Mouse (Mus musculus): ENCODE results near the gene Gm21992. TPM values are rescaled to one million over a fixed set of nuclear protein-coding genes. Genes with fewer than 3 reads are reported as not detected.
"Not testable (repeated sequence)": the region's sequence is repeated elsewhere in the genome, so short reads cannot be mapped to it uniquely, and the experiment has no call there.

Gene Gm21992
- polyA plus RNA-seq, 1 experiment from 2014 or later, result 33.8 TPM

GRCm38 (mm10) chr19:4762876-4763275 is 48.5 kb downstream of the Gm21992 start:
- no peak overlapping the region for H3K27ac ChIP-seq
- H3K4me3 ChIP-seq, result no peak overlapping the region
- H3K36me3 ChIP-seq, result peaks cover 95% of the 10 kb centered on the region
- no peak for DNase-seq (ENCODE audit: low spot score)
- 76% methylated on average over 1 of the region's 1 CpGs for WGBS
- H3K4me1 ChIP-seq, result peaks cover 10% of the 10 kb centered on the region
- no peaks in the 10 kb centered on the region for H3K9me3 ChIP-seq (replicated peaks)
- no peaks in the 10 kb centered on the region for H3K27me3 ChIP-seq (ENCODE audit: low read depth, poor library complexity, severe bottlenecking)

GRCm38 (mm10) chr19:4760544-4760943 is 50.9 kb downstream of the Gm21992 start:
- not testable (repeated sequence) for DNase-seq (ENCODE audit: low spot score); H3K9me3 ChIP-seq (replicated peaks); H3K27me3 ChIP-seq (ENCODE audit: low read depth, poor library complexity, severe bottlenecking); H3K4me3 ChIP-seq; H3K27ac ChIP-seq
- peaks cover 15% of the 10 kb centered on the region for H3K4me1 ChIP-seq
- peaks cover 77% of the 10 kb centered on the region for H3K36me3 ChIP-seq
- WGBS, result 91% methylated on average over 8 of the region's 8 CpGs

GRCm38 (mm10) chr19:4756921-4757320 is 54.5 kb downstream of the Gm21992 start:
- no peak for DNase-seq (ENCODE audit: low spot score)
- Histone ChIP-seq H3K4me1 (peaks cover 15% of the 10 kb centered on the region), H3K9me3 (replicated peaks) (no peaks in the 10 kb centered on the region), H3K27ac (peak overlapping the region; percentile 99), H3K4me3 (peak overlapping the region; percentile 85), H3K36me3 (peaks cover 44% of the 10 kb centered on the region), H3K27me3 (ENCODE audit: low read depth, poor library complexity, severe bottlenecking) (no peaks in the 10 kb centered on the region)
- 8% methylated on average over 9 of the region's 9 CpGs for WGBS

- peak within 1 kb of the TSS; percentile 85 for H3K4me3 ChIP-seq
- peak within 1 kb of the TSS; percentile 99 for H3K27ac ChIP-seq
- no peaks in the 10 kb centered on the region for H3K9me3 ChIP-seq (replicated peaks)
- DNase-seq (ENCODE audit: low spot score), result peak; percentile 98
- peaks cover 15% of the 10 kb centered on the region for H3K4me1 ChIP-seq
- H3K36me3 ChIP-seq, result peaks cover 44% of the 10 kb centered on the region
- H3K27me3 ChIP-seq (ENCODE audit: low read depth, poor library complexity, severe bottlenecking), result no peaks in the 10 kb centered on the region
- WGBS, result under 1% methylated on average over 65 of the region's 65 CpGs
Measured at GRCm38 (mm10) chr19:4756193-4756911, 55.1 kb downstream of the Gm21992 start, which contains the start of gene Rbm4b. Rbm4b (plus strand) TSS chr19:4756497.

- H3K9me3 ChIP-seq (replicated peaks), result no peaks in the 10 kb centered on the region
- peak overlapping the region; percentile 85 for H3K4me3 ChIP-seq
- H3K27me3 ChIP-seq (ENCODE audit: low read depth, poor library complexity, severe bottlenecking), result no peaks in the 10 kb centered on the region
- H3K36me3 ChIP-seq, result peaks cover 41% of the 10 kb centered on the region
- under 1% methylated on average over 10 of the region's 10 CpGs for WGBS
- DNase-seq (ENCODE audit: low spot score), result peak; percentile 89
- peaks cover 15% of the 10 kb centered on the region for H3K4me1 ChIP-seq
- H3K27ac ChIP-seq, result peak overlapping the region; percentile 99
Measured at GRCm38 (mm10) chr19:4755565-4756192, 55.7 kb downstream of the Gm21992 start.

GRCm38 (mm10) chr19:4749975-4750374 is 61.4 kb downstream of the Gm21992 start:
- H3K27me3 ChIP-seq (ENCODE audit: low read depth, poor library complexity, severe bottlenecking), result no peaks in the 10 kb centered on the region
- no peaks in the 10 kb centered on the region for H3K4me1 ChIP-seq
- no peak overlapping the region for H3K27ac ChIP-seq
- H3K9me3 ChIP-seq (replicated peaks), result no peaks in the 10 kb centered on the region
- peaks cover 54% of the 10 kb centered on the region for H3K36me3 ChIP-seq
- DNase-seq (ENCODE audit: low spot score), result peak; percentile 16
- 87% methylated on average over 6 of the region's 6 CpGs for WGBS
- no peak overlapping the region for H3K4me3 ChIP-seq

- H3K27ac ChIP-seq, result no peak overlapping the region
- H3K9me3 ChIP-seq (replicated peaks), result no peaks in the 10 kb centered on the region
- no peak overlapping the region for H3K4me3 ChIP-seq
- no peaks in the 10 kb centered on the region for H3K27me3 ChIP-seq (ENCODE audit: low read depth, poor library complexity, severe bottlenecking)
- no peaks in the 10 kb centered on the region for H3K4me1 ChIP-seq
- H3K36me3 ChIP-seq, result peaks cover 66% of the 10 kb centered on the region
- WGBS, result 83% methylated on average over 10 of the region's 10 CpGs
- no peak for DNase-seq (ENCODE audit: low spot score)
Measured at GRCm38 (mm10) chr19:4748493-4748892, 62.9 kb downstream of the Gm21992 start.

- no peak for DNase-seq (ENCODE audit: low spot score)
- H3K9me3 ChIP-seq (replicated peaks), result no peaks in the 10 kb centered on the region
- H3K36me3 ChIP-seq, result peaks cover 66% of the 10 kb centered on the region
- no peaks in the 10 kb centered on the region for H3K27me3 ChIP-seq (ENCODE audit: low read depth, poor library complexity, severe bottlenecking)
- no peaks in the 10 kb centered on the region for H3K4me1 ChIP-seq
- 91% methylated on average over 9 of the region's 9 CpGs for WGBS
- no peak overlapping the region for H3K4me3 ChIP-seq
- no peak overlapping the region for H3K27ac ChIP-seq
Measured at GRCm38 (mm10) chr19:4747631-4748312, 63.6 kb downstream of the Gm21992 start.

- Histone ChIP-seq H3K36me3 (peaks cover 63% of the 10 kb centered on the region), H3K27me3 (ENCODE audit: low read depth, poor library complexity, severe bottlenecking) (no peaks in the 10 kb centered on the region), H3K27ac (no peak overlapping the region), H3K9me3 (replicated peaks) (no peaks in the 10 kb centered on the region), H3K4me1 (no peaks in the 10 kb centered on the region), H3K4me3 (no peak overlapping the region)
- DNase-seq (ENCODE audit: low spot score), result no peak
- 85% methylated on average over 14 of the region's 14 CpGs for WGBS
Measured at GRCm38 (mm10) chr19:4746611-4747010, 64.8 kb downstream of the Gm21992 start.

- peaks cover 62% of the 10 kb centered on the region for H3K36me3 ChIP-seq
- no peak overlapping the region for H3K27ac ChIP-seq
- DNase-seq (ENCODE audit: low spot score), result no peak
- H3K4me1 ChIP-seq, result no peaks in the 10 kb centered on the region
- no peak overlapping the region for H3K4me3 ChIP-seq
- no peaks in the 10 kb centered on the region for H3K27me3 ChIP-seq (ENCODE audit: low read depth, poor library complexity, severe bottlenecking)
- WGBS, result 94% methylated on average over 10 of the region's 10 CpGs
- H3K9me3 ChIP-seq (replicated peaks), result no peaks in the 10 kb centered on the region
Measured at GRCm38 (mm10) chr19:4745681-4746080, 65.7 kb downstream of the Gm21992 start.

- H3K9me3 ChIP-seq (replicated peaks), result no peaks in the 10 kb centered on the region
- DNase-seq (ENCODE audit: low spot score), result no peak
- no peak overlapping the region for H3K27ac ChIP-seq
- H3K4me1 ChIP-seq, result no peaks in the 10 kb centered on the region
- no peaks in the 10 kb centered on the region for H3K27me3 ChIP-seq (ENCODE audit: low read depth, poor library complexity, severe bottlenecking)
- WGBS, result 94% methylated on average over 9 of the region's 9 CpGs
- H3K36me3 ChIP-seq, result peaks cover 56% of the 10 kb centered on the region
- H3K4me3 ChIP-seq, result no peak overlapping the region
Measured at GRCm38 (mm10) chr19:4745057-4745456, 66.4 kb downstream of the Gm21992 start.

GRCm38 (mm10) chr19:4744026-4744425 is 67.4 kb downstream of the Gm21992 start:
- WGBS, result 86% methylated on average over 14 of the region's 14 CpGs
- no peak for DNase-seq (ENCODE audit: low spot score)
- Histone ChIP-seq H3K4me3 (no peak overlapping the region), H3K27ac (no peak overlapping the region), H3K9me3 (replicated peaks) (no peaks in the 10 kb centered on the region), H3K4me1 (no peaks in the 10 kb centered on the region), H3K36me3 (peaks cover 57% of the 10 kb centered on the region), H3K27me3 (ENCODE audit: low read depth, poor library complexity, severe bottlenecking) (no peaks in the 10 kb centered on the region)

GRCm38 (mm10) chr19:4743524-4743923 is 67.9 kb downstream of the Gm21992 start:
- H3K36me3 ChIP-seq, result peaks cover 54% of the 10 kb centered on the region
- 45% methylated on average over 5 of the region's 5 CpGs for WGBS
- H3K27me3 ChIP-seq (ENCODE audit: low read depth, poor library complexity, severe bottlenecking), result no peaks in the 10 kb centered on the region

More at GRCm38 (mm10) chr19:4743524-4743923, 67.9 kb downstream of the Gm21992 start:
- Histone ChIP-seq H3K27ac (no peak overlapping the region), H3K9me3 (replicated peaks) (no peaks in the 10 kb centered on the region), H3K4me3 (no peak overlapping the region), H3K4me1 (no peaks in the 10 kb centered on the region)
- DNase-seq (ENCODE audit: low spot score), result no peak
